Mouse (Mus musculus) thymus, adult 2 months (tissue): ENCODE data around the gene Olfr1265.

Experiments used
- CTCF ChIP-seq: fragments of 200-500 bp; IDR thresholded peaks from 2 replicates; pipeline ENCODE4 v1.5.1; 2012; ENCODE audit warnings: mild to moderate bottlenecking, control low read depth, low read length, moderate library complexity, borderline replicate concordance; ENCODE audit not compliant: control insufficient read depth, poor library complexity, insufficient read depth; ENCODE audit errors: extremely low read depth
- POLR2A ChIP-seq: fragments of 200-500 bp; IDR thresholded peaks from 2 replicates; pipeline ENCODE4 v1.6.1; 2012; ENCODE audit warnings: mild to moderate bottlenecking, low read length, control low read depth, moderate library complexity; ENCODE audit not compliant: control insufficient read depth, poor library complexity, insufficient read depth; ENCODE audit errors: extremely low read depth

DNA sequence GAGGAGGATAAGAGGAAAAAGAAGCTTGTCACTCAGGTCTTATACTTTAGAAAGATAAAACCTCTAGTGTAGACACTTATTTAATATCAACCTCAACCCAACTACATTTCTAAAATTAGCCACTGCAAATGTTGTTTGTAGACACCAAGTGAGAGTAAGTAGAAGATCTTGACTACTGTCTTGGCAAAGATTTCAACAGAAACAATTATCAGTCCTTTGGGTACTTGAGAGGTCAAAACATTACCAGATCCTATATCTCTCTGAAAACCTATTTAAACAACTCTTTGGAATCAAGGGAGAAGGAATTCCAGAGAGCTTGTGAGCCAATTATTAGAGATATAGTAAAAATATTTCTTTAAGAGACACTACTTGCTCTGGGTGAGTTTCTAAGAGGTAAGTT, 44.2 kb upstream of the Olfr1265 start, which contains the start of gene Olfr1261:
- TF ChIP-seq POLR2A (no peak), CTCF (no peak)
